Mouse (Mus musculus): ENCODE data around the gene C1qtnf1.

The C1qtnf1 gene

DNA sequence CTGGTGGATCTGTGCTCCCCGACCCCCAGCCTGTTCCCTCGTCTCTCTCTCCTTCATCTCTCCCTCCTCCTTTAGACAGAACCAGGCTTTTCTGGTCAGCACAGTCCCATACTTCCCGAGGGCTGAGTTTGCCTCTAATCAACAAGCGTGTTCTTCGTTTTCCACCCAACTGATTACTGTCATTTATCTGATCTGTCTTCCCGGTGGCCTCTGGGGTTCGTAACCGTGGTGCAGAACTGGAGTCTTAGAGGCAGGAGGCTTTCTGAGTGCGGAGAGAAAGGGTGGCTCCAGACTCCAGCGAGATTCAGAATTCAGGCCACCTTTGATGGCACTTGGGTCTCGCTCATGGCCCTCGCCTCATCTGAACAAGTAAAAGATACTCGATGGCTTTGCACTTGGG is 6.1 kb downstream of the C1qtnf1 start:
- WGBS = 69% methylated on average over 13 of the region's 13 CpGs

DNA sequence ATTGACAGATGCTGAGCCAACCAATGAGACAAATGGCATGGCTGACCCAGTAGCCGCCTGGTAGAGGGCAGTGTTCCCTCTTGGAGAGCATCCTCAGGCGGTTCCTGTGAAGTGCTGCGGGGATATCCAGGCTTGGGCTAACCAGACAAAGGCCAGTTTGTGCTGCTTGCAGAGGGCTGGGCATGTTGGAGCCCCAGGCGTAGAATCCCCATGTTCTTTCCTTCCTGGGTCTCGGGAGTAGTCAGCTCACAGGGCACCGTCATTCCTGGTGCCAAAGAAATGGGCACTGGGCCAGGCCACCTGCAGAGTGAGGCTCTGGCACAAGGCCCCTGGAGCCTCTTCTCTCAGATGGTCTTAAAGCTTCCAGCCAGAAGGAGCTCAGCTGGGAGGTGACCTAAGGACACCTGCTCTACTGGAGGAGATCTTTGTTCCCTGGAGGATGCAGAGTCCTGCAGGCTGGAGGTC is 8.5 kb downstream of the C1qtnf1 start:
- WGBS = 37% methylated on average over 6 of the region's 6 CpGs

DNA sequence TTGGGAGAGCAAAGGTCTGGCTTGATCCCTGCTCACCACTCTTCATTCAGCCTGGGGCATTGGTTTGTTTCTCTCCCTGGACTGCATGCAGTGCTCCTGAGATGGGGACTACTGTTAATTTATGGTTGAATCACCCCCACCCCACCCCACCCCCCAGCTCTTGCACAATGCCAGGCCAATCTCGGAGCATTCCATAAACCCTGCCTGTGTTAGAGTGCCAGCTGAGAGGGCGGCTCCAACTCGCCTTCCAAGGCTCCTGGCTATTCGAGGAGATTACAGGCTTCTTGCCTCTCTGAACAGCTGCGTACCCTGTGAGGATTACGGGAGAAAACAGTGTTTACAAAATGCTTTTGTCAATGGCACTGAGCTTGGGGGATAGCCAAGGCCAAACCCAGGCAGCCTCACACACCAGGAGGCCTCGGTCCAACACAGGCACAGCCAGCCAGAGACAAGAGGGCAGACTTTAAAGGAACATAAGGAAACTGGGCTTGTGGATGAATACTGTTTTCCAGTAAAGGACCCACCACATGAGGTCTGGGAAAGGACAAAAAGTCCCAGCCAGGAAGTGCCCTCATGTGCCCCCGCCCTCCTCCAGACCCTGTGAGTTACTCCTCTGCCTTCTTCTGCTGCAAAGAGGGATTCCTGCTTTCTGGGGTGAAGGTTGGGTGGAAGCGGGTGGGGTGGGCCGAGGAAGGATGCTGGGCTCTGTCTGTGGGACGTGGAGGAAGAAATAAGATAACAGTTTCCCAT is 10.8 kb downstream of the C1qtnf1 start:
- WGBS = 34% methylated on average over 11 of the region's 11 CpGs

DNA sequence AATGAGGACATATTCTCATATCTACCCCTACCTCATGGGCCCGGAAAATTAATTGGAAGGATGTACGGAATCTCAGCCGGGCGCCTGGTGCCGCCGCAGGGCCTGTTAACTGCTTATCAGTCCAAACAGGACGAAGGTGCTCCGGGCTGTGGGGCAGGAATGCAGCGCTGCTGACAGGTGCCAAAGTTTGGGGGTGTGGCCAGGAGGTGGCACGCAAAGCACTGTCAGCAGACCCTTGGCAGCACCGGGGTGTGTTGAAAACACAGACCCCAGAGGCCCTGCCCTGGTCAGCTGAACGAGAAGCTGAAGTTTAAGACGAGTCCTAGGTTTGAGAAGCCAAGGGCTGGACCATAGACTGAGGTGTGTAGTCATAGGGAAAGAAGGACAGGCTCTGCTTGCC is 14.7 kb downstream of the C1qtnf1 start:
- 85% methylated on average over 13 of the region's 13 CpGs for WGBS

DNA sequence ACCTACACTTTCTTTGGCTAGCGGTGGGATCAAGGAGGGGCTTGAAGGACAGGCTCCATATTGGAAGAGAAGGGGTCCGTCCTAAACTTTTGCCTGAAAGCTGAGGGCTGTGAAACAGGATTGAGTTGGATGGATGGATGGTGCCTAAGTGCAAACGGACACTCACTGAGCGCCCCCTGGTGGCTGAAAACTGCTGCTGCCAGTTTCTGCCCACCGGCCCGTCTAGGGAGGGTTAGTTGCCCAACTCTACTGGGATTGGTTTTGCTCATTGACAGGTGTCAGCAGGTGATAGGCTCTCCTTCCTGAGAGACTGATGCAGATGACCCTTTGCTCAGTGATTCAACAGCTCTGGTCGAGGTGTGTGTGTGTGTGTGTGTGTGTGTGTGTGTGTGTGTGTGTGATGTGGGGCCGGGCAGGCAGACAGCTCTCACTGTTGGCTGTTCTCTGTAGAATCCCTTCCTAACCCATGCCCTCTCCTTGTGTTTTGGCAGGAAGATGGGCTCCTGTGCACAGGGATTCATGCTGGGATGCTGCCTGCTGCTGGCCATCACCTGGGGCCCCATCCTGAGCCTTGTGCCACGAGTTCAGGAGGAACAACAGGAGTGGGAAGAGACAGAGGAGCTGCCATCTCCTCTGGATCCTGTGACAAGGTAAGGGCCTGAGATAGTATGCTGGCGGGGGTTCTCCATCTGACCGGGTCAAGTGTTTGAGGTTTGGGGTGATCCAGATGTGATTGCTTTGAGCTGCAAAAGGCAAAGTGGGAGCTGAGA is 15.4 kb downstream of the C1qtnf1 start:
- WGBS = 42% methylated on average over 11 of the region's 11 CpGs

DNA sequence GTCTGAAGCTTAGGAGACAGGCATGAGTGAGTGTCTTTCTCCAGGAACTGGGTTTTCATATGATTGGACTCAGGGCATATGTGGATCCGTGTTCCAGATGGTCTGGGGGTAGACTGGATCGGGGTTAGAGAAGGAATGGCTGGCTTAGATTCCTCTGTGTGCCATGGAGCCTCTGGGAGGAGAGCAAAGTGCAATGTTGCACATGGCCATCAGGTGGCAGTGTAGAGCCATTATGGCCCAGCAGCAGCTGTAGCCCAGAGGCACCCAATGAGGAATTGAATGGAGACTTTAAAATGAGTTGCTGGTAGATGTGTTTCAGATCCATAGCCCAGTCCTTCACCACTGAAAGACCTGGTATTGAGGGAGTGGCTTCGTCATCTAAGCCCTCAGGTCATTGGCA is 17.8 kb downstream of the C1qtnf1 start:
- WGBS = 3% methylated on average over 3 of the region's 3 CpGs

DNA sequence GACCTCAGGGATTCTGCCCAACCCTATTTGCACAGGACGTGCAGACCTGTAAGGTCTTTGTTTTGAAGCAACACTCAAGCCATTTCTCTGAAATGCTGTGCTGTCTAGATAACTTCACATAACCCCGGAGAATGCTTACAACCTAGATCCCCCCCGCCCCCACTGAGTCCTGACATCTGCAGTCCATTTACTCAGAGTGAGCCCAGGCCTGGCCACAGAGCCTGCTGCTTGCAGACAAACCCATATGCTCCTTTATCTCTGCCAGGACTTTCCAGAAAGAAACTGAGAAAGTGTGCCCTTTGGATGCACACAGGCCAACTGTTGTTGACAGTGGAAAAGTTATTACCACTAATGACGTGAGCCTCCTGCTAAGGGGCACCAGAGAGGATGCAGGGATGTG is 19.3 kb downstream of the C1qtnf1 start:
- WGBS = 79% methylated on average over 4 of the region's 4 CpGs

DNA sequence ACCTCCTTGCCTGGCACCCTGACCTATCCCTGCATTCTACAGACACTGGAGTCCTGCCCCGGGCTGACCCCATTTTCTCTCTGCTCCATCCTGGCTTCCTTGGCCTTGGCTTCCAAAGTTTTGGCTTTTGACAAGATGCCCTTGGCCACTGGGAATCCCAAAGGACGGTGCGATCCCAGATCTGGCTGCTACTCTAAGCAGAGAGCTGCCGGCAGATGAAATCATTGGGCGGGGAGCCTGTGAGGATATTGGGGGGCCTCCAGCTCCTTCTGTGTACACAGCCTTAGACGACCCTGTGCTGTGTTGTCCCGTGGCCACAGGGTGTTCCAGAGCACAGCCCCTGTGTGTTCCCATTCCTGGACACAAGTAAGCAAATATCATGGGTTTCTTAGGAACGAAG is 20.4 kb downstream of the C1qtnf1 start:
- WGBS = 83% methylated on average over 8 of the region's 8 CpGs

DNA sequence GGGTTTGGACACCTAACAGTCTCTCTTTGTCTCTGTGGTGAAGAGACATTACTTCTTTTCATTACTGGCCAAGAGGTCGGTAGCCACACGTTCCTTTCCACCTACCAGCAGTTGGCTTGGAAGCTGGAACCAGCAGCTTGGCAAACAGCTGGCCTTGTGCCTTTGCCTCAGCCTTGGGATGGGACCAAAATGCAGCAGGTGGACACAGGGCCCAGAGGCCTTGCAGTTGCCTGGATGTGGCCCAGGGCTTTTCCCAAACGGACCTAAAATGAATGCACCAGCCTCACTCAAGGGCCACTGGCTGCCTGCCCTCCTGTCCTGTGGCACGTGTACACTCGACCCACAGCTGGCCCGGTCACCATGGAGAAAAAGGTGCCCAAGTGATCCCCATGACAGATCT is 23.2 kb downstream of the C1qtnf1 start:
- 76% methylated on average over 6 of the region's 6 CpGs for WGBS

DNA sequence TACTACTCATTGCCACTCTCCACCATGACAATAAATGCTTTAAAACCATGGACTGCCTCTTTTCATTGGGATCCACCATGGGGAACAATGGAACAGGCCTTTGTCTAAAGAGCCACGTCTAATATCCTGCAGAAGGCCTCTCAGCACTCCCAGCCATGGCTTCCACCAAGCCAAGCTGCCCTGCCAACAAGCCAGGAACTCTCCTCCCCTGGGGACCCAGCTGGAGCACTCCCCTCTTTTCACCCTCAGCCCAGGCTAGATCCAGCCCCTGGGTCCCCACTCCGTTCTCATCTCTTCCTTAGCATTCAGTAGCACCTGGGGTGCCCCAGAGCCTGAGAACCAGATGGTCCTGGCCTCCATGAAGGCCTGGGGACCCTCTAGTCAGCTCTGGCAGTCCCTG is 25.0 kb downstream of the C1qtnf1 start:
- WGBS = 84% methylated on average over 2 of the region's 2 CpGs

DNA sequence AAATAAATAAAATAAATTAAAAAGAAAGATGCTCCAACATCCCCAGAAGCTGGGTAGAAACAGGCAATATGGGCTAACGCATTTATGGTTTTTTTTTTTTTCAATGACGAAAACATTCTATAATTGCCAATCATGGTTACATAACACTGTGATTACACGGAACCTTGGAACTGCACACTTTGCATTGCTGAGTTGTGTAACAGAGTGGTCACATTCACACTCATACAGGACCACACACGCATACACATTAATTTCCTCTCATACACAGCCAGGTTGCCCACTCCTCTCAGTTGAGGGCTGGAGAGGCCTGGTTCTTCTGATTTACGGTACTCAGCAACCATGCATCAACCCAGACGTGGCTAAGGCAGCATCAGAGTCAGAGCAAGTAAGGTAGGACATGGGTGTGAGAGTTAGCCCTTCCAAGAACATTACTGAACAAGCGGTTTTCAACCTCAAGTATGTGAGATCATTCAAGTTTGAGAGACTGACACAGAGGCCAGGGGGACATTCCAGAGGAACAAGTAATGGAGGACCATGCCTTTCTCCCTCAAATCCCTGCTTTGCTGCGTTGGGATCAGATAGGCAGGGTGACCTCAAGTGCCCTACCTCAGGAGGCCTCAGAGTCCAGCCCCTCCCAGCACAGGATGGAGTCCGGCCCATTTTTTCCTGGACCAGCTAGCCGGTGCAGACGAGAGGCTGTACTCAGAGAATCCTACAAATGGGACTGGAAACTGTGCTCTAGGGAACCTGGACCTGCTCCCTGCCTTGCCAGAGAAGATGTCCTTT is 26.1 kb downstream of the C1qtnf1 start:
- WGBS = 73% methylated on average over 11 of the region's 11 CpGs

DNA sequence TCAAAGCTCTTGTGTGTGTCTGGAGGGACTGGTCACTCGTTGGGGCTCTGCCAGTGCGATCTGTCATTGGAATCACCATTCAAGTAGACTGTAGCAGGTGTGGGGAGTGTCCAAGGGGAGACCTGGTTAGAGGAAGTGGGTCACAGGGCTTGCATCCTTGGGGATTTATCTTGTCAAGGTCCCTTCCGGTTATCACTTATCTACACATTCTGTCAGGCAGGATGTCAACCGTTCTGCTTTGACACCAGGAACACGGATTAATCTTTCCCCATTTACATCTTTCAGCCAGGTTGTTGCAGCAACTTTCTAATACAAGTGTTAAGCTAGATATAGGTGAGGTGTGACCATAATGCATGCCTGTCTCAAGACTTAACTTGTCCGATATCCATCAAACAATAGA is 27.8 kb downstream of the C1qtnf1 start:
- 87% methylated on average over 6 of the region's 6 CpGs for WGBS

DNA sequence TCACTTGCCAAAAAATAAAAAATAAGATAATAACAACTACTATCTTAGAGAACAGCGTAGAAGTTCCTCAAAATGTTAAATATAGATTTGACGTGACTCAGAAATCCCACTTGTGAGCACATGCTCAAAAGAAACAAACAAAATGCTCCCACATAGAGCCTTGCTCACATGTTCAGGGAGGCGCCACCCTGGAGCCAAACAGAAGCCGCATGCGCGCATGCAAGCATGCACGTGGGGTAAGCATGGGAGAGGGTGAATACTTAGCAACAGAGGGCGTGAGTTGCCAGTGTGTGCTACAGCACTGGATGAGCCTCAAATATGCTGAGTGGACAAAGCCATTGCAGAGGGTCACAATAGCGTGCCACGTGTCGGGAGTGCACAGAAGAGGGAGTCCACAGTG is 28.9 kb downstream of the C1qtnf1 start:
- WGBS = 43% methylated on average over 11 of the region's 11 CpGs

DNA sequence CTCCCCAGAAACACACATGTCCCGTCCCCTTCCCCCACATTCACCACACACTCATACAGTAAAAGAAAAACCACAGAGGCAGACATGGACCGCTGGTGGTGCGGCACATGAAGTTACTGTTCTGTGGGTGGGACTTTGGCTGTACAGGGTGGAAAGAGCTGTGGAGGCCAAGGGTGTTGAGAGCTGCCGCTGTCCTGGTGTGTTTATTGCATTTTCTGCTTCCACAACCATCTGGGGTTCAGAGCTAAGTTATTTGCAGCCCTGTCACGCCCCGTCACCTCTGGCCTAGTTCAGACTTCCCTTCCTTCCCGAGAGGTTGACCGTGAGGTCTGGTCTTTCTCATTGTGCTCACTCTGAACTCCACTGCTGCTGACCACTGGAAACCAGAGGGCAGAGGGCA is 31.0 kb downstream of the C1qtnf1 start:
- WGBS = 65% methylated on average over 8 of the region's 8 CpGs

DNA sequence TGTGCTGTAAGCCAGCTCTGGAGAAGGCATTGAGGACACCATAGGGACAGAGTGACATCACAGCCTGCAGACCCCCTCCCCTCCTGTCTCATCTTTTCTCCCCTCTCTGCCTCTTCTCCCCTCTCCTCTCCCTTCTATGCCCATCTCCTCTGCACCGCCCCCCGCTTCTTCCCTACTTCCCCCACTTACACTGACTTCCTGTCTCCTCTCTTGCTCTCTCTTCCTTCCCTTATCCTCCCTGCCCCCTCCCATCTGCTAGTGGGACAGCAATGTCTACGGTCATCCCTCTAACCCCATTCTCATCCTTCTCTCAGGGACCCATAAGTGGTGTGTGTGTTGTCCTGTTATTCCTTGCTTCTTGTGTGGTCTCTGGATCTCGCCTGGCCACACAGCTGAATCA is 31.5 kb downstream of the C1qtnf1 start:
- WGBS = 79% methylated on average over 4 of the region's 4 CpGs

DNA sequence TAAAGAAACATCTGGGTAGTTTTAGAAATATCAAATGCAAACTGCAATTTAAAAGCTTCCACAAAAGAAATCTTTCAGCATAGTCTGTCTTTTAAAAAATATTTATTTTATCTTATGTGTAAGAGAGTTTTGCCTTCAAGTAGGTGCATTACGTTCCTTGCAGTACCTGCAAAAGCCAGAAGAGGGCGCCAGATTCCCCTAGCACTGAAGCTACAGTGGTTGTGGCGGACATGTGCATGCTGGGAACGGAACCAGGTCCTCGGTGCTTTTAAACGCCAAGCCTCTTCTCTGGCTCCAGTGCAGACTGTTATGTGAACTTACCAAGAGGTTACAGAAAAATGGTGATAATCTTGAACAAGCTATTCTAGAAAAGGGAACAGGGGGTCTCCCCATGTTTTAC is 32.3 kb downstream of the C1qtnf1 start:
- 62% methylated on average over 6 of the region's 6 CpGs for WGBS

DNA sequence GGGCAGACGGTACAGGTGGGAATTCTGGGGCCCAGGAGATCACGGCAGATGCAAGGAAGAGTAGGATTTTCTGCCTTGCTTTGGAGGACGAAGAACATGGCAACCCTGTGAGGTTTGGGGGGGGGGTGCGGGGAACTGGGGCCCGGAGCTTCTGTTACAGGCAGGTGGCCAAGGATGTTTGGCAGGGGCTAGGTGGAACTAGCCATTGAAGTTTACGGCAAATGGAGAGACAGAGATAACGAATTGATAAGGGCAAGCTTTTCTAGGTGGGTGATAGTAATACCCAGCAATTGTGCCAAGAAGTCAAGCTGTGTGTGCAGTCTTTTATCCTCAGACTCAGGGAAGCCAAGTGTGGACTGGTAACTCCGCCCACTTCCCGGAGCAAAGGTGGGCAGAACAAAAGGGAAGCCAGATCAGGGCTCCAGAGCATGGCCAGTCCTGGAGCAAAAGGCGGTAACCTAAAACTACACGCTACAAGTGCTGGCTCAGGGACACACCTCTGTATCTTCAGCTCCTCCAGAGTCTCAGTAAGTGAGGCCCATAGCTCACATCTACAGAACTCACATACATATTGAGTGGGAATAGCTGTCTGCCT is 39.5 kb downstream of the C1qtnf1 start:
- 52% methylated on average over 11 of the region's 11 CpGs for WGBS

DNA sequence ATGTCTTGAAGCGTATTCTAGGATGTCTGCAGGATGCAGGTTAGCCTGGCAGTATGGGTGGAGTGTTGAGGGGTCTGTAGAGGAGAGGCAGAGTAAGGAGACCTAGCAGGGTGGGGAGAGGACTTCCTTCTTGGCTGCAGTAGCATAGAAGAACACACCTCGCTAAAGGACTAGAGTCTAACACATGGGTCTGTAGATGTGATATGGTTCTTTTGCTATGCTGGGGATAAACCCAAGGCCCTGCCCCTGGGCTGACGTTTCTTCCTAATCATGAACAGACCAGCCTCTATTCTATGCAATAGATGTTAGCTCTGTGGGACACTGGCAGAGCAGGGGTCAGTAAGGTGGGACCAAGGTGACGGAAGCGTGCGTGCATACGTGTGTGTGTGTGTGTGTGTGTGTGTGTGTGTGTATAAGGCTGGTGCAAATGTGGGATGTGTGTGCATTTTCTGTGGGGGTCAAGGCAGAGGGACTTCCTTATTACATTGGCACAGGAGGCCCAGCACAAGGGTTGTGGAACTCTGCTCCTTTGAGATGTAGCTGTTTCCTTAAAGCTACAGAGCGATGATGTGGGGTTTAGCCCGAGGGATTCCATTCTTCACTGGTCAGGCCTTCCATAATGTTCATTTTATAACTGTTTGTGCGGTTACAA is 41.6 kb downstream of the C1qtnf1 start:
- WGBS = 87% methylated on average over 10 of the region's 10 CpGs

DNA sequence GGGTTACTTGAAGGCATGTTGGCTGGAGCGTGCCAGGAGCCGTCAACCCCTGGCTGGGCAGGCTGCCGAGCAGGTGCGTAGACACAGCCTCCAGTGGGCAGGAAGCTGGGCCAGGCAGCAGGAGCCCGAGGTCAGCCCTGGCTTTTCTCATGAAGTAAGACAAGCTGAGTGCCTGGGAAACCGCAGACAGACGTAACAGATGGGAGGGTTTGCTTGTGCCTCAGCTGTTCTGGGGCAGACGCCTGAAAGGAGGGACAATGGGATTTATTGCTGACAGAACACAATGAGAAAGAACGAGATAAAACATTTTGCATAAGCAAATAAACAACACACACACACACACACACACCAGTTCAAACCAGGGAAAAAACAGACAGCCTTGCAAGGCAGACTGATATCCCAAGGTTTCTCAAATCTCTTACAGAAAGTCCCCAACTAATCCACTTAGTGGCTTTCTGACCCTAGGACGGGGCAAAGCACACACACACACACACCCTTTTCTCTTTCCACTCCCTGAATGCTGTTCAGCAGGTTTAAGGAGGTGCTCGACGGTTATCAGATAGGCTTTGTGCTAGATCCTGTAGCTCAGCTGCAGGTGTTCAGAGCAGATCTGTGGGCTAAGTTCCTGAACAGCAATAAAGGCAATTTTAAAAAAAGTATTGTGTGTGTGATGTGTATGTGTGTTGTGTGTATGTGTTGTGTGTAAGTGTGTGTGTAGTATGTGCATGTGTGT is 42.4 kb downstream of the C1qtnf1 start:
- 51% methylated on average over 12 of the region's 12 CpGs for WGBS

DNA sequence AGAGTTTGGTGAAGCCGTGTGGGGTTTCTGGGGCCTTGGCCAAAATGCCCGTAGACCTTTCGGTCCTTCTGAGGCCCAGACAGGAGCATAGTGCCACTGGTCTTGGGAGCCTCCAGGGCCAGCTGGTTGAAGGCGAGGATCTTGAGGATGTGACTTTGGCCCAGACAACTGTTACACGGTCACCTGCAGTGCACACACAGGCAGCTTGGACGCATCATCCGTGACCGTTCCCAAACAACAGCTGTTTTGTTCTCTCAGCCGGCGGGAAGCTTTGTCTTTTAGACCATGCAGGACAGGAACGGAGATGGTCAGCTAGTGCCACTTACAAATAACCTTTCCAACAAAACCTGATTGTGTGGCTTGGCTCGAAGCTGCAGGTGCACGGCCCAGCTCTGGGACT is 43.7 kb downstream of the C1qtnf1 start:
- WGBS = 81% methylated on average over 13 of the region's 13 CpGs

DNA sequence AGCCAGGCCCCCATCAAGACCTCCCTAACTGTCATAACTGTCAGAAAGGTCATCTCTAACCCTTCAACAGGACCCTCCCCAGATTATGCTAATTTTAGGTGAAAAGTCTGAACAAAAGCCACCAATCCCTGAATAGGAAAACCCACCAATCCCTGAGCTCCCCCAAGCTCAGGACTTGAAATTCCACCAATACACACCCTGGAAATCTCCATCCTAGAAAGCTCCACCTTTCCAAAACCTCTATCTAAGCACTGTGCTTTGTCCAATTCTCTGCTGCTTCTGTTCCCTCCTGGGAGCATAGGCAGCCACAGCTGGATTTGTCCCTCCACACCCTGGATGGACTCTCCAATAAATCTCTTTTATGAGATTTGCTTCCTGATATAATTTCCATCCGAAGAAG is 45.2 kb downstream of the C1qtnf1 start:
- 85% methylated on average over 1 of the region's 1 CpGs for WGBS
